Mouse (Mus musculus) forebrain, embryonic 16.5 days (tissue): Measurements from ENCODE around the gene Mucl1. TPM values are rescaled to one million over a fixed set of nuclear protein-coding genes. Genes with fewer than 3 reads are reported as not detected.
"Not testable (repeated sequence)": the region's sequence is repeated elsewhere in the genome, so short reads cannot be mapped to it uniquely, and the experiment has no call there.

Experiments
- ATAC-seq: fragments of 200-750 bp; cut with Nextera tagmentation; 2 replicates; pipeline ENCODE4 v1.8.0; 2017; ENCODE audit warnings: mild to moderate bottlenecking, moderate library complexity
- H3K27ac ChIP-seq: fragments of 300-500 bp; sonication (generic); 2 replicates; pipeline ENCODE4 v1.5.1; 2014; ENCODE audit warnings: low read length, control low read depth
- H3K27me3 ChIP-seq: fragments of 300-500 bp; sonication (generic); replicated peaks from 2 replicates; pipeline ENCODE4 v1.6.1; 2014; ENCODE audit warnings: low read length; ENCODE audit not compliant: control insufficient read depth, insufficient read depth
- H3K36me3 ChIP-seq: fragments of 300-500 bp; sonication (generic); 2 replicates; pipeline ENCODE4 v1.6.1; 2014; ENCODE audit not compliant: control insufficient read depth, insufficient read depth
- H3K4me1 ChIP-seq: fragments of 300-500 bp; sonication (generic); replicated peaks from 2 replicates; pipeline ENCODE4 v1.6.1; 2014; ENCODE audit warnings: low read length; ENCODE audit not compliant: control insufficient read depth, insufficient read depth
- H3K4me2 ChIP-seq: fragments of 300-500 bp; sonication (generic); 2 replicates; pipeline ENCODE4 v1.6.1; 2014; ENCODE audit warnings: mild to moderate bottlenecking, low read length, control low read depth
- H3K4me3 ChIP-seq: fragments of 300-500 bp; sonication (generic); replicated peaks from 2 replicates; pipeline ENCODE4 v1.5.1; 2014; ENCODE audit warnings: mild to moderate bottlenecking, low read length, control low read depth
- H3K9ac ChIP-seq: fragments of 300-500 bp; sonication (generic); replicated peaks from 2 replicates; pipeline ENCODE4 v1.6.1; 2014; ENCODE audit warnings: low read depth, low read length, control low read depth
- H3K9me3 ChIP-seq: fragments of 300-500 bp; sonication (generic); 2 replicates; pipeline ENCODE4 v1.6.1; 2016; ENCODE audit warnings: low read length; ENCODE audit not compliant: control insufficient read depth
- WGBS: fragments of 180-500 bp; shearing (Covaris S2); extraction: QIAGEN DNeasy Blood & Tissue Kit; methylation state at CpG from one replicate; pipeline ENCODE4 v1.1.7; 2014; 5-methylcytosine and 5-hydroxymethylcytosine counted together
- polyA plus RNA-seq: library from polyadenylated mRNA; unstranded; fragments of >200 nt; fragmentation: Nextera tagmentation; extraction: Ambion mirVana; gene quantifications from 2 replicates; pipeline ENCODE4 v1.2.1, GENCODE M21; 2015

Mucl1 gene
- polyA plus RNA-seq = not detected in 2 replicates

DNA sequence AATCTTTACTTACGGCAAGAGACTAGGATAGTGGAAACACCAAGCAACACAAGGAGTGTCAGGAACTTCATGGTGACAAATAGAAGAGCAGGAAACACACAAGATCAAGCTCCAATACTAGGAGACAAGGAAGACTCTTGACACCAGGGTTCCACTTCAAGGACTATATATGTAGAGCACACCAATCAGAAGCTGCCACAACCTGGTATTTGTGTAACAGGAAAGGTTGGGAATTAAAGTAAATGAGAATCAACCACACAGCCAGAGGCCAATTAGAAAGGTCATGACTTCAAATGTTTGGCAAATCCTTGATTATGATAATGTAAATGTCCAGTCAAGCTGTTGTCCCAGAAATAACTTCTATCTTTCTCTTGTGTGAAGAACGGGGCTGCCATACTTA, at the start of gene Mucl1:
Gene Mucl1 (minus strand): TSS at position 101 of the 400 bp plus-strand sequence.
- H3K4me1 ChIP-seq = no peaks in the 10 kb centered on the region
- no peak within 1 kb of the TSS for H3K4me2 ChIP-seq
- H3K4me3 ChIP-seq = no peak within 1 kb of the TSS
- no peak for ATAC-seq
- H3K36me3 ChIP-seq = no peaks in the 10 kb centered on the region
- H3K27me3 ChIP-seq = no peaks in the 10 kb centered on the region
- WGBS = 92% methylated on average over 2 of the region's 2 CpGs
- no peak within 1 kb of the TSS for H3K9ac ChIP-seq
- H3K27ac ChIP-seq = no peak within 1 kb of the TSS
- no peaks in the 10 kb centered on the region for H3K9me3 ChIP-seq

DNA sequence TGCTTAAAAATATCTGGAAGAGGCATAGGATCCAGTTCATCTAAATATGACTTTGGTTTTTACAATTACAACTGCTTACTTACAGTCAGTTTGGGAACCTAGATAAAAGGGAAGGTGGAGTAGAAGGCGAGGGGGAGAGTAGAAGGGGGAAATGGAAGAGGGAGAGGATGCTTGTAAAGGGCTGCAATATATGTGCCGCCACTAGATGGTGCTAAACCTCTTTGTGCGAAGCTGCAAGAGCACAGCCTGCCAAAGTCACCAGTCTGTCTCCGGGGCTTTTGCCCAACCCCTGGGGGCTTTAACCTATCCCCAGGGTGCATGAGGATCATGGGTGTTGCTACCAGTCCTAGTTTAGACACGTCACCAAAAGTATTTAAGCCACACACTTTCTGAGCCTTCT, 11.6 kb upstream of the Mucl1 start:
- H3K9ac ChIP-seq, H3K4me3 ChIP-seq, H3K27me3 ChIP-seq, H3K9me3 ChIP-seq, H3K36me3 ChIP-seq, H3K4me1 ChIP-seq, H3K4me2 ChIP-seq, H3K27ac ChIP-seq: not testable (repeated sequence)
- WGBS = 3% methylated on average over 5 of the region's 5 CpGs
- 0 out of 2 replicates have a peak, but pooled peaks have one; percentile 40 for ATAC-seq

DNA sequence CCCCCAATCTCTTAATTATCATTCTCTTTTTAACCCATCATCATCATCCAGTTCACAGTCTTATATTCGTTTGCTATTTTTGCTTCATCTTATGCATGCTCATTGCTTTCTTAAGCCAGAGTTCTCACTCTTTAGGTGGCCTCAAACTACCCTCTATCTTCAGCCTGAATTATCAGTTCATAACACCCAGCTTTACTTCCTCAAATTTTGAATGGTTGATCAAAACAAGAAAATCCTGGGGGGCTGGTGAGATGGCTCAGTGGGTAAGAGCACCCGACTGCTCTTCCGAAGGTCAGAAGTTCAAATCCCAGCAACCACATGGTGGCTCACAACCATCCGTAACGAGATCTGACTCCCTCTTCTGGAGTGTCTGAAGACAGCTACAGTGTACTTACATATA, 38.4 kb downstream of the Mucl1 start:
- ATAC-seq, H3K36me3 ChIP-seq, H3K4me3 ChIP-seq, H3K4me2 ChIP-seq, H3K9ac ChIP-seq, H3K9me3 ChIP-seq, H3K27me3 ChIP-seq, H3K27ac ChIP-seq, H3K4me1 ChIP-seq: not testable (repeated sequence)
- 85% methylated on average over 3 of the region's 5 CpGs for WGBS

Other genes starting within 250 kb of the Mucl1 start
- gene Ppp1r1a, start 217.5 kb downstream of the Mucl1 start, polyA plus RNA-seq = 89.0 and 108 TPM in 2 replicates
- not detected in 2 replicates for gene Glycam1, start 190.4 kb downstream of the Mucl1 start, polyA plus RNA-seq
- not detected in 2 replicates for gene Mucl2, start 143.8 kb upstream of the Mucl1 start, polyA plus RNA-seq